Mouse (Mus musculus): ENCODE measurements around the gene Pola2. TPM values are rescaled to one million over a fixed set of nuclear protein-coding genes. Genes with fewer than 3 reads are reported as not detected.

Gene Pola2
- total RNA-seq, 2 experiments from 2014 or later = 21.1 TPM

DNA sequence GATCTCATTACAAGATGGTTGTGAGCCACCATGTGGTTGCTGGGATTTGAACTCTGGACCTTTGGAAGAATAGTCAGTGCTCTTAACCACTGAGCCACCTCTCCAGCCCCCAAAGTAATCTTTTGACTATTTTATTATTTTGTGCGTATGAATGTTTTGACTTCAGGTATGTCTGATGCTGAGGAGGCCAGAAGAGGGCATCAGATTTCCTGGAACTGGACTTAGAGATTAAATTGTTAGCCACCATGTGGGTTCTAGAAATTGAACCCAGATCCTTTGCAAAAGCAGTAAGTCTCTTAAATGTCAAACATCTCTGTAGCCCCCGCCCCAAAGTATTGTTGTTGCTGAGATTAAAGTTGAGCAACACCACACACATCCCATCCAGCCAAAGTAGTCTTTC lies 1.9 kb upstream of the Pola2 start:
- intact Hi-C loops (cut with DNase I) = loop anchor here (1.0 to 5.0 kb wide), 5 partner anchors 52 to 366 kb away; partner anchors contain the start of gene Men1
- no peak for DNase-seq

DNA sequence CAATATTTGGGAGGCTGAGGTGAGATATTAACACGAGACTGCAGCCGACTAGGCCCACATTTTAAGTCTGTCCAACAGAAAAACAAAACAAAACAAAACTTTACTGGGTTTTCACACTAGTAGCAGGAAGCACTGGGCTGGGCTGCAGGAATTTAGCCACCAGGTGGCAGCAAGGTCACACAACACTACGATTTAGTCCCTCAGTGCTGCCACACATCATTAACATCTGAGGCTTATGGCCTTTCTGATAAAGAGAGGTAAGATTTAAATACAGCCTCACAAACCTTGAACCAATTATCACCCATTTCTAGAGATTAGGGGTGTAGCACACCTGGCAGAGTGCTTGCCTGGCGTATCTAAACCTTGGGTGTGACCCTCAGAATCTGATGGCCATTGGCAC lies 1.3 kb upstream of the Pola2 start:
- intact Hi-C loops (cut with DNase I) = loop anchor here (1.0 to 5.0 kb wide), 5 partner anchors 53 to 367 kb away; partner anchors contain the start of gene Men1
- DNase-seq = peak; percentile 78 to 86

DNA sequence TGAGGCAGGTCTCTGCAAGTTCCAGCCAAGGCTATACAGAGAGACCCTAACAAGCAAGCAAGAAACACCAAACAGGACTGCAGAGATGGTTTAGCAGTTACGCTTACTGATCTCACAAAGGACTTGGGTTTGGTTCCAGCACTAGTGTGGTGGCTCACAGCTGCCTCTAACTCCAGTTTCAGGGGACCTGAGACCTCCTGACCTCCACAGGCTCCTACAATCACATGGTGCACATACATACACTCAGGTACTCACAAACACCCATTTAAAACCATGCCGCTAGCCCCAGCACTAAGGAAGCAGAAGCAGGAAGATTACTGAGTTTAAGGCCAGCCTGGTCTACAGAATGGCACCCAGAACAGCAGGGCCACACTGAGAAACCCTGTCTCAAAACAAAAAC lies 802 bp upstream of the Pola2 start:
- intact Hi-C loops (cut with DNase I) = loop anchor here (1.0 to 5.0 kb wide), 5 partner anchors 53 to 367 kb away; partner anchors contain the start of gene Men1
- DNase-seq = no peak

DNA sequence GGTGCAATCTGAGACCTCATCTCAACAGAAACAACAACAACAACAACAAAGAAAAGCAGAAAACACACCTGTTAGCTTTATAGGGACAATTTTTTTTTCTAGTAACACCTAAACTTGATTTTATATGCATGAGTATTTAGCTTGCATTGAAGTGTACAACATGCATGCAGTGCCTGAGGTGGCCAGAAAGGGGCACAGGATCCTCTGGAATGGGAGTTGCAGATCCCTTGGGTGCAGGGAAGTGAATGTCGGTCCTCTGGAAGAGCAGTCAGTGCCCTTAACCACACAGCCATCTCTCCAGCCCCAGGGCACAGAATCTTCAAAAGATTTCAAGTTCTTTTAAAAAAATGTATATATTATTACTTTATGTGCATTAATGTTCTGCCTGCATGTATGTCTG lies 1.4 kb downstream of the Pola2 start:
- intact Hi-C loops (cut with DNase I) = no loop called here
- no peak for DNase-seq

DNA sequence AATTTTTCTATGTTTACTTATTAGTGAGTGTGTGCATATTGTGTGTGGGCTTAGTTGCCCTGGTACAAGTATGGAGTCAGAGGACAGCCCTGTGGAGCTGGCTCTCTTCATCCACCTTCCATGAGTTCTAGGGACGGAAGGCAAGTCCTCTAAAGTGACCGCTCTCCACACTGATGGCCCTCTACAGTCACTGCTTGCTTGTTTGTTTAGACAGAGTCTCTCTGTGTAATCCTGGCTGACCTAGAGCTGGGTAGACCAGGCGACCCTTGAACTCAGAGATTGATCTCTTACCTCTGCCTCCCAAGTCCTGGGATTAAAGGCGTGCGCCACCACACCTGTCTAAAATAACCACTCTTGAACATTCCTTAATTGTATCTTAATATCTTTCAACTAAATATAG lies 6.6 kb downstream of the Pola2 start:
- intact Hi-C loops (cut with DNase I) = loop anchor here (2.0 kb wide), 1 partner anchor 171 kb away; no protein-coding TSS in a partner anchor

DNA sequence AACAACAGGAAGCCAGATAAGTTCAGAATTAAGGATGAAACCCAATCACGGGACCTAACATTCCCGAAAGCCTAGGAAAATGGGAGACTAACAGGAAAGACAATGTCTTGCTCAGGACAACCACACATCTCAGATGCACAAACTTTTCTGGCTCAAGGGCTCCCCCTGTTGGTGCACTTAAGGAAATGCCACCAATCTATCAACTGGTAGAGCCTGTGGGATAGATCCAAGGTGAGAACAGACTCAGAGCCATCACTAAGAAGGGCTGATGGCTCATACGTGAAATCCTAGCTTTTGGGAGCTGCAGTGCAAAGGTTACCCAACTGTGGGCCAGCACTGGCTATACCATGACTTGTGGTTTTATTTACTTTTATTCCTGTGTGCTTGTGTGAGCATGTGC lies 7.3 kb downstream of the Pola2 start:
- intact Hi-C loops (cut with DNase I) = loop anchor here (1.0 to 2.0 kb wide), 2 partner anchors 32 to 170 kb away; partner anchors contain the start of gene Cdc42ep2
- DNase-seq = peak; percentile 91 to 95

More for the DNA sequence above, 6.6 kb downstream of the Pola2 start:
- no peak for DNase-seq

DNA sequence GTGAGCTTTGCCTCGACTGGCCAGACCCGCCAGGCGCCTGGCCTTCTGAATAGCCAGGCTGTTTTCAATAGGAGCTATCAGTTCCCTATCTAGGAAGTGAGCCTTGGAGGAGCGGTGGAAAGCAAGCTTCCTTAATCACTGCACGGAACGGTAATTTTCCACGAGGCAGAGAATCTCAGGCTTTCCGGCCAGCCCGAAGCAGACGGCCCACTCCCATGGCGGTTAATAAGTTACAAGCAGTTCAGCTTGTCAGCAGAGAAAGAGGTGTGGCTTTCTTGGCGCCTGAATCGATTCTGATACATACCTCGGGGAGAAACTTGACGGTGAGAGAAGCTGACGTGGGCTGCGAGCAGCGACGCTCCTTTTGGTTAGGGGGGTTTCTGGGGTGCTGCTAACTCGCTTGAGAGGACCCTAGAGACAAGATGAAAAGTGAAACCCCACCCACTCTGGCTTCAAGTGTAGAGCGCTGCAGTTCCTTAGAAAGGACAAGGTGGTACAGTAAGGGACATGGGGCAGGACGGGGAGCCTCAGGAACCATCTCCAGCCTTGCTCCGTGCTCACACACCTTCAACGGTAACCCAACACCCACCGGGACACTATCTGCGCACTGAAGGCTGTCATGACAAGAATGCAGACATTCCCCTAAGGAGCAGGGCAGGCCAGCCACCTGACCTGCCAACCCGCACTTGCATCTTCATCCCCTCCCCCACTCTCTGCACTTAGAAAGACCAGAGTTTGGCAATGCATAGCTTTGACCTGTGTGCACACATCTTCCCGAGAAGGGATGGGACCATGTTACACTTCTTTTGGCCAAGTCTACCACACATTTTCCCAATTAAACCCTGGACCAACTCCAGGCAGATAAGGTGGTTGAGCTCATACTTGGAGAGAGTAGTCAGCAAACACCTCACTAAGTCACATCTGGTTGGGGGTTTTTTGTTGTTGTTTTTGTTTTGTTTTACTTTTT lies 8.0 kb downstream of the Pola2 start:
- DNase-seq = peak; percentile 80
- intact Hi-C loops (cut with DNase I) = loop anchor here (1.0 to 2.0 kb wide), 2 partner anchors 32 to 169 kb away; partner anchors contain the start of gene Cdc42ep2

DNA sequence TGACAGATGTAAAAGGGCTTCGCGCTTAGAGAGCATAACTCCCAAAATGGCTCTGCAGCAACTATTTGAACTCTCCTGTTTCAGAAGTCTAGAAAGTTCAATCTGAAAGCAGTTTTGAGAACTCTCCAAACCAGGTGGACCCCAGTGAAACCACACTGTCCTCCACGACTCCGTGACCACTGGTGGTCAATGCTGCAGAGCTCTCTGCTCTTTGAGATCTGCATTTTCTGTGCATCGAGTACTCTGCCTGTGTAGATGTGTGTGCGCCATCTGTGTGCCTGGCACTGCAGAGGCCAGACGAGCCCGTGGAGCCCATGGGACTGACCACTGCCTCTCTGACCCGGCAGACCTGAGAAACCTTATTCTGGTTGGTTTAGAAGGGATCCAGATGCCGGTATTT lies 9.1 kb downstream of the Pola2 start:
- intact Hi-C loops (cut with DNase I) = no loop called here
- no peak for DNase-seq

DNA sequence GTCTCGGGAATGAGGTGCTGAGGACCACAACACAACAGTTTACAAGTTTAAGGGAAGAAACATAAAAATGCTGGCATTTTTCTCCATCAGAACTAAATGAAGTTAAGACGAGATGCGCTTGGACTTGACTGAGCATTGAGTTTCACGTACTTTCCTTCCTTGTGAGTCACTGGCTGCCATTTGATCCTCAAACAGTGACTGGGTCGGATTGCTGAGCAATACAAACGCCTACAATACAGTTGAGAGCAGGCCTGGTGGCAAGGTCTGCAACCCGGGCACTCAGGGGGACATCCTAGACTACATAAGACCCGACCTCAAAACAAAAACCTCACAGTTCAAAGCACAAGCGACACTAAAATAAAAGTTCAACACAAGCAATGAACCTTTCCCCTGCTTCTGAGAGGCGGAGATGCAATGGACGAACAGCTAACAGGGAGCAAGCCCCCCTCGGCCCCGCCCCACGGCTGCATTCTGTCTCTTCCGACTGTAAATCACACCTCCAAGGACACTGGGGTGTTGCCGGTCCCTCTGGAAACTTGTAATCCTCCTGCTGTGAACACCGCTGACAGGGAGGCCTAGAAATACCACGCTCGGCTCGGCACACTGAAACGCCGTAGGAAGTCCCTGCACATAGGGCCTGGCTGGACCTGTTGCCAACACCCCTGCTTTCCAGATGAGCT lies 9.8 kb downstream of the Pola2 start:
- no peak for DNase-seq
- intact Hi-C loops (cut with DNase I) = no loop called here

DNA sequence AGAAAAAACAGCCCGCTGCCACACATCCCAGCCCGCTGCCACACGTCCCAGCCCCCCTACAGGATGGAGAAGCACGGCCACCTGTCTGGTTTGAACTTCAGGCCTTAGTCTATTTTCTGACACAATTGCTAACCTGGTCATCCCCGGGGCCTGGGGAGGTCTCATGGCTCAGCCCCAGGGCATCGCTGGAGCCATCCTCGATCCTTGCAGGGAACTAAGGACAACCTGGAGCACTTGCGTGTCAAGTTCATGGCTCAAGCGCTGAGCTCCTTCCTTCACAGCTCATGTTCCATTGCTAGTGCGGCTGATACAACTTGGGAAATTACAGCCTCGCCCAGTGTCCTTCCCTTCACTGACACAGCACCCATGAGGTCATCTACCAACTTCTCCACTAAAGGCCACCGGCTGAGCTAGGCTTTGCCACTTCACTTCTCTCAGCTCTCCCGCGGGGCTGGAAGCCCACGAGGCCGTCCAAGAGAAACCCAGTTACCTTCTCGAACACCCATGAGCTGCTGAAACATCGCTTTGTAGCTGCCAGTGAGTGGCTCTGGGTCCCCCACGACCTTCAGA lies 10.7 kb downstream of the Pola2 start:
- no peak for DNase-seq
- intact Hi-C loops (cut with DNase I) = no loop called here

DNA sequence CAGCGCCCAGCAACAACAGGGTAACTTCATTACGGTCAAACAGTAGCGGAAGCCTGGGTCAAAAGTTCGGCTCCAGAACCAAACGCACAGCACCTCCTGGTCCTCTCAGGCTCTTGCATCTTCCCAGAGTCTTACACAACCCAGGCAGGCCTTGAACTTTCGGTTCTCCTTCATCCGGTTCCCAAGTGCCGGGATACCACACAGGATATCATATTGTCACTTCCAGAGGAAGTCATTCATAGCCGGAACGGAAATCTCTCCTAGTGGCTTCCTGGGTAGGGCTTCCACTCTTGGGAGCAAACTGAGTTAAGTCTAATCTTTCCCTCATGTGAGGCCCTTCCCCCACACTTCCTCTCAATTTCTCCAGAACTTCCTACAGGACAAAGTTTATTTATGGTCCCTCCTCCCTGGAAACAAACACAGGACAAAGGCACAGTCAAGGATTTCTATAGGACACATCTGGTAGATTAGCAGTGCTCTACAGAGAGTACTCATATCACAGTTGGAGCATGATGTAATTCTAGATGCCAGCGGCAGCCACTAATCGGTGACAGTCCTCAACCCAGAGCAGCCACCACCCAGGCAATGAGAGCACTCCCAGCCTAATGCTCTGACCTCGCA lies 11.8 kb downstream of the Pola2 start:
- peak; percentile 75 to 80 for DNase-seq
- intact Hi-C loops (cut with DNase I) = no loop called here

DNA sequence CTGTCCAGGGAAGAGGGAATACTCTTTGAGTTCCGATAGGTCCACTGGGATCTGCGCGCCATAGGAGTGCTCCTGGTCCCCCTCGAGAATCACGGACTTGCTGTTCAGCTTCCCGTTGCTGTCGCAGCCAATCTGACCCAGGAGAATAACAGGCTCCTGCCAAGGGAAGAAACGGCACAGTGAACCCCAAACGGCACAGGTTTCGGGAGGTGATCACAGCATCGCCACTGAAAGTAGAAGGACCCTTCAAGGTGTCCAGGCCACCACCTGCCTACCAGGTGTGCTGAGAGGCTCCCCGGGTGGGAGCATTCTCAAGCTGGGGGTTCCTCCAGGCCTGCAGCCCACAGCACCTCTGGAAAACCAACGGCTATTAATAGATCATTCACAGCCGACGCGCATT lies 12.4 kb downstream of the Pola2 start:
- intact Hi-C loops (cut with DNase I) = no loop called here
- DNase-seq = no peak

DNA sequence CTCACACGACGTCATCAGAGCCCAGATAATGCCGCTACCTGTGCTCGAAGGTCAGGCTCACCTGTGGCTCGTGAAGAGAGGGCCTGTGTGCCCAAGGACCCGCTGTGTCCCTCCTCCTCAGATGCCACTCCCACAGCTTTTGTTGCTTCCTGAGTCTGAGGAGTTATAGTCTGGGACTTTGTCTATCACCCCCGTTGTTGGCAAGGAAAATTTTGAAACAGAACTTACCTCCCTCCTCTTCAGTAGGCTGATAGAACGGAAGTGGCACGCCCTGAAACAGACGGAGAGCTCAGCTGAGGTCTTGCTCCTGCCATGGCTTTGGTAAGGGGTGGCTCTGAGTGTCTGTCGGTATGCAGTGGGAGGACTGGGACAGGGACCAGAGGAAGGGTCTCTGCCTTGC lies 13.8 kb downstream of the Pola2 start:
- DNase-seq = no peak
- intact Hi-C loops (cut with DNase I) = no loop called here

DNA sequence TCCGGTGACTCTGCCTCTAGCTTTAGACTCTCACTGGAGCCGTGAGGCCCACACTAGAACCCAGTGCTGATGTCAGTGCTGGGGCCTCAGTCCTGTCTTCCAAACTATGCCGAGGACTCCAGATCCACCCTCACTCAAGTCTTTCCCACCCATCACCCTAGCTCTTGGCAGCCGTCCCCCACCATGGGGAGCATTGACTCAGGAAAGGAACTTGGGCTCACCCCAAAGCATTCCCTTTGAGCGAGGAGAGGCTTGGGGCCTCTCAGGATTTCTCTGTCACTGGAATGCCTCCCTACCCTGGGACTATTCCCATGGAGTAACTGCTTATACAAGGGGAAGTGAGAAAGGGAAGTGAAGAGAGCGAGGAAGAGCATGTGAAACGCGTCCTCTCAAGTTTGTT lies 18.1 kb downstream of the Pola2 start:
- DNase-seq = peak; percentile 73 to 77
- intact Hi-C loops (cut with DNase I) = no loop called here

DNA sequence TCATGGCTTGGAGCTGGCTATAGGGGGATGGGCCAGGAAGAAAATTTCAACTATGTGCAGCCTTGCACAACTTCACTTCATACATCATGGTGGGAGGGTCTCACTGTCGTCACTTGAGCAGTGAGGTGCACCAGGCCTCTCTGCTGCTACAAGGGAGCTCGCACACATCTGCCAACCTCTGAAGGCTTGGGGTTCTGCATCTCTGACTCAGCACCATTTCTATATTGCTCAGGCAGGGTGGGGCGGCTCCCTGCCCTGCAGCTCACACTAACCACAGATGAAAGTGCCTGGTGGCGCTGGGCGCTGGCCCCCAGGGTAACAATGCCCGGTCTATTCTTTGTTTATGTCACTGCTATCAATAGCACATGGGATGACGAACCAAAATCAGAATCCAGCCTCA lies 19.0 kb downstream of the Pola2 start:
- DNase-seq = peak; percentile 70 to 71

DNA sequence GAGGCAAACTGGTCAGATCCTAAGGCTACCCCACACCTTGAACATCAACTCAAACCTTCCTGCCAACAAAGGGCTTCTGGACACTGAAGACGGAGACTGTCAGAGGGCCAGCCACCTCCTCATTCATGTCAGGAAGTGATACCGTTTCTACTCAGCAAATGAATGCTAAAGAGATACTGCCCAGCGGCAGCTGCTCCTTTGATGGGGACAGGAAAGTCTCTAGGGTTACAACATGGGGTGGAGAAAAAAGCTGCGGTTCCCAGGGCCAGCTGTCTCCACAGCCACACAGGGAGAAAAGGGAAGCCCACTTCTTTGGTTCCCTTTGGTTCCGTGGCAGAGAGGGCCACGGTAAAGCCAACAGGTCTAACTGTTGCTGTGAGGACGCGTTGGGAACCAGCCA lies 19.9 kb downstream of the Pola2 start:
- DNase-seq = no peak
- intact Hi-C loops (cut with DNase I) = no loop called here

More for the DNA sequence above, 19.0 kb downstream of the Pola2 start:
- intact Hi-C loops (cut with DNase I) = no loop called here

DNA sequence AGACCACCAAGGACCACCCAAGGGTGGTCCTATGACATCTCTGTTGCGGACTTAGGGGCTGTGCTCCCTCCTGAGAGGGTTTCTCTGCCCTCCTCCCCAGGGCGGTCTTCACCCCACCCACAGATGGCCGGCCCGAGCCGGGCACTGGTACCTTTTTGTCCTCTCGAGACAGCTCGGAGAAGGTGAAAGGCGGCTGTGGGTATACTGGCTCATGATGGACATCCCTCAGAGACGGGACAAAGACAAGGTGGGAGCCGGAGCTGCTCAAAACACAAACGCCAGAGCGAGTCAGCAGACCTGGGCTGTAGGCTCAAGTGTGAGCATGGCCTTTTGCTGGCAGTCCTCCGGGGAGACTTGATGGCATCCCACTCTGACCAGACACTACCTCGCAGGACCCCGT lies 20.6 kb downstream of the Pola2 start:
- no peak for DNase-seq
- intact Hi-C loops (cut with DNase I) = no loop called here

DNA sequence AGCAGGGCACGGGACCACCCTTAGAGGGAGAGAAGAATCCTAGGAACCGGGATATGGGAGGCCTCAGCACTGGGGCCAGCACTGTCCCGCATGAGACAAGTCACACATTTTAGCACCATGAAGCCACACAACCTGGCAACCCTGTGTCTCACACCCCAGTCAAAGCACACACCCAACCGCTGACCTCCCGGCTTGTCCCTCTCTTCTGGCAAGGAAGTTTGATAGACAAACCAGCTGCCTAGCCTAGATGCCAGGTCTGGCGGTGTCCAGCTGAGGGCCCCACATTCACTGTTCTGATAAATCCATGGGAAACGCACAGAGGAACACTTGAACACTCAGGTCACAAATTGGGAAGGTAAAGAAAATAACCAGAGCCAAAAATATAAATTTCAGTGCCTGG lies 21.4 kb downstream of the Pola2 start:
- no peak for DNase-seq
- intact Hi-C loops (cut with DNase I) = no loop called here

DNA sequence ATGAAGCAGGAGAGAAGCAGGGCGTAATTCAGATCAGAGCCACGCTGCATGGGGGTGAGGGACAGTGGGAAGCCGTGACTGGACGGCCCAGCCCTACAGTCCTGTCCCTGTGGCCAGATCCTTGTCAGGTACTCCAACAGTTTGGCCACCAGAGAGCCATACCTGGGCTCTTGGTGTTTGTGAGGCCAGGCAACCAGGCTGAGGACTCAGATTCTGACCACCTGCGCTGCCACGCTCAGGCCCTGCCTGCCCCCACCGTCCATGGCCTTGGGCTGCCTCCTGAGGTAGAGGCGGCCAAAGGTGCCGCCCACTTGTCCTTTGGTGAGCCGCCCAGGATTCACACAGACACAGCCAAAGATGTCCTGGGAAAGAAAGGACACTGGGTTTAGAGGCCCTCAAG lies 23.3 kb downstream of the Pola2 start:
- no peak for DNase-seq
- intact Hi-C loops (cut with DNase I) = loop anchor here (2.0 kb wide), 1 partner anchor 16 kb away; the partner anchor contains the start of gene Cdc42ep2

DNA sequence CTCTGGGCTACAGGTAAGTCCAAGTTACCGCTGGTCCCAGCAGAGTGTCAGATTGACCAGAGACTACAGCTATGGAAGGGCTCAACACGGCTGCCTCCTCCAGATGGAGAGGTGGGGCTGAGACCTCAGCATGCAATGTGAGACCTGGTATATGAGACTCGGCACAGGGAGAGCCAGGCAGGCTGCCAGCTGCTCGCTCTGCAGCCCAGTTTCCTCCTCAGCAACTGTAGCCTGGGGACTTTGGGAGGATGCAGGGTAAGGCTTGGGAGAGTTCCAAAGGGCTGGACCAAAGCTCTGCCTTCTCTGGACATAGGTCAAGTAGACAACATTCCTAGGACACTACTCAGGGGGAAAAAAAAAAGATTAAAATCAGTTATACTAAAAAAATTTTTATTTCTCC lies 23.8 kb downstream of the Pola2 start:
- intact Hi-C loops (cut with DNase I) = loop anchor here (2.0 kb wide), 1 partner anchor 15 kb away; the partner anchor contains the start of gene Cdc42ep2
- peak; percentile 82 to 86 for DNase-seq

All from heart, postnatal 10 days (tissue).